Mouse (Mus musculus): Measurements from ENCODE around the gene Flii. TPM values are rescaled to one million over a fixed set of nuclear protein-coding genes. Genes with fewer than 3 reads are reported as not detected.

The Flii gene
- 68.5 and 68.8 TPM in 2 replicates for polyA plus RNA-seq (2012; ENCODE audit: insufficient read depth, insufficient read length, missing spikeins)

- peak within 1 kb of the TSS; percentile 95 for H3K4me3 ChIP-seq (ENCODE audit: insufficient read depth, low read depth, low read length)
Measured at GRCm38 (mm10) chr11:60726601-60727391, at the start of gene Flii. Flii (minus strand) TSS chr11:60727263.

DNA sequence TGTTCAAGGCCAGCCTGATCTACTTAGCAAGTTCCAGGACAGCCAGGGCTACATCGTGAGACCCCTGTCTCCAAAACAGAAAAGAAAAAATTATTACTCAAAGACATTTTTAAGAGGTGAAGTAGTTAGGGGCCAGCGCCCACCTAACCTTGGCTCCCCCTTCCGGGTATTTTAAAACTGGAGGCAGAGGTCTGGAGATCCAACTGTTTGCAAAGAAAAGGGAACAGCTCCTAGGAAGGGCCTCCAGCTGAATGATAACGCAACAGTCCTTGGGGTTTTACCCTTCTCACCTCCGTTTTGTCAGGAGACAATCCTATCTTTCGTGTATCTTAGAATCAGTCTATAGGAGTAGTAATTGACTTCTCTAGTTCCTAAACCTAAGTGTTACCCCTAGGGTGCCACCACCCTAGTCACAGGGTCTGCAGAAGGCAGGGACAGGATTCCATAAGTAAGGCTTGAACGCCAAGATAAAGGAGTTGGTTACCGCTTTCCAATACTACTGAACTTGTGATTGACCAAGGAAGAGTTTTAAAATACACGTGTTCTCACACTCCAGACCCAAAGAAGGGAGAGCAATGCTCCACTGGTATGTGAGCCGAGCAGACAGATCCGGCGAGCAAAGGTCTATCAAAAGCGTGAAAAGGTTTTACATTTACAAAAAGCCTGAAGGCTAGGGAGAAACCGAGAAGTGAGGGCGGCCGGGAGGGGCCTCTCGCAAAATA lies 49.2 kb upstream of the Flii start:
- Histone ChIP-seq H3K4me1 (ENCODE audit: control insufficient read depth, insufficient read depth, insufficient read length, low read length) (peaks cover 33% of the 10 kb centered on the region), H3K4me3 (ENCODE audit: insufficient read depth, low read depth, low read length) (peak overlapping the region; percentile 85), H3K27ac (replicated peaks; ENCODE audit: low read depth, low read length) (peak overlapping the region; percentile 76)

More at GRCm38 (mm10) chr11:60726601-60727391, at the start of gene Flii:
- peak within 1 kb of the TSS; percentile 96 for H3K27ac ChIP-seq (replicated peaks; ENCODE audit: low read depth, low read length)
- H3K4me1 ChIP-seq (ENCODE audit: control insufficient read depth, insufficient read depth, insufficient read length, low read length) = peaks cover 6% of the 10 kb centered on the region

GRCm38 (mm10) chr11:60775578-60775977 lies 48.5 kb upstream of the Flii start:
- H3K4me1 ChIP-seq (ENCODE audit: control insufficient read depth, insufficient read depth, insufficient read length, low read length) = peaks cover 26% of the 10 kb centered on the region
- H3K27ac ChIP-seq (replicated peaks; ENCODE audit: low read depth, low read length) = no peak overlapping the region
- no peak overlapping the region for H3K4me3 ChIP-seq (ENCODE audit: insufficient read depth, low read depth, low read length)

- peaks cover 19% of the 10 kb centered on the region for H3K4me1 ChIP-seq (ENCODE audit: control insufficient read depth, insufficient read depth, insufficient read length, low read length)
- H3K27ac ChIP-seq (replicated peaks; ENCODE audit: low read depth, low read length) = no peak overlapping the region; the same call in 1 of the 2 replicates
- no peak overlapping the region for H3K4me3 ChIP-seq (ENCODE audit: insufficient read depth, low read depth, low read length)
Measured at GRCm38 (mm10) chr11:60774841-60775240, 47.8 kb upstream of the Flii start.

GRCm38 (mm10) chr11:60774158-60774689 lies 47.2 kb upstream of the Flii start:
- Histone ChIP-seq H3K27ac (replicated peaks; ENCODE audit: low read depth, low read length) (no peak overlapping the region), H3K4me1 (ENCODE audit: control insufficient read depth, insufficient read depth, insufficient read length, low read length) (peaks cover 13% of the 10 kb centered on the region), H3K4me3 (ENCODE audit: insufficient read depth, low read depth, low read length) (no peak overlapping the region)

DNA sequence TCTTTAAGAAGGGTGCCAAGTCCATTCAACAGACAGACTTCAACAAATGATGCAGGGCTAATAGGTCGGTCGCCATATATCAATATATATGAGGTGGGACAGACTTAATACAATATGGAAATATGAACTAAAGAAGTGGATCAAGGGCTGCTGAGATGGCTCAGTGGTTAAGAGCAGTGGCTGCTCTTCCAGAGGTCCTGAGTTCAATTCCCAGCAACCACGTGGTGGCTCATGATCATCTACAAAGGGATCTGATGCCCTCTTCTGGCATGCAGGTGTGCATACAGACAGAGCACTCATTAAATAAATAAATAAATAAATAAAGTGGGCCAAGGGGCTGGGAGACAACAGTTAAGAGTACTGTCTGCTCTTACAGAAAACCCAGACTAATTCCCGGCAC lies 45.1 kb upstream of the Flii start:
- H3K27ac ChIP-seq (replicated peaks; ENCODE audit: low read depth, low read length) = no peak overlapping the region
- H3K4me1 ChIP-seq (ENCODE audit: control insufficient read depth, insufficient read depth, insufficient read length, low read length) = no peaks in the 10 kb centered on the region
- no peak overlapping the region for H3K4me3 ChIP-seq (ENCODE audit: insufficient read depth, low read depth, low read length)

GRCm38 (mm10) chr11:60770776-60771175 lies 43.7 kb upstream of the Flii start:
- H3K4me3 ChIP-seq (ENCODE audit: insufficient read depth, low read depth, low read length) = no peak overlapping the region
- no peak overlapping the region for H3K27ac ChIP-seq (replicated peaks; ENCODE audit: low read depth, low read length)
- no peaks in the 10 kb centered on the region for H3K4me1 ChIP-seq (ENCODE audit: control insufficient read depth, insufficient read depth, insufficient read length, low read length)

- Histone ChIP-seq H3K4me3 (ENCODE audit: insufficient read depth, low read depth, low read length) (no peak overlapping the region), H3K27ac (replicated peaks; ENCODE audit: low read depth, low read length) (no peak overlapping the region), H3K4me1 (ENCODE audit: control insufficient read depth, insufficient read depth, insufficient read length, low read length) (no peaks in the 10 kb centered on the region)
Measured at GRCm38 (mm10) chr11:60769322-60769721, 42.3 kb upstream of the Flii start.

GRCm38 (mm10) chr11:60766969-60767368 lies 39.9 kb upstream of the Flii start:
- no peak overlapping the region for H3K4me3 ChIP-seq (ENCODE audit: insufficient read depth, low read depth, low read length)
- H3K27ac ChIP-seq (replicated peaks; ENCODE audit: low read depth, low read length) = no peak overlapping the region
- no peaks in the 10 kb centered on the region for H3K4me1 ChIP-seq (ENCODE audit: control insufficient read depth, insufficient read depth, insufficient read length, low read length)

GRCm38 (mm10) chr11:60761681-60762080 lies 34.6 kb upstream of the Flii start:
- Histone ChIP-seq H3K27ac (replicated peaks; ENCODE audit: low read depth, low read length) (no peak overlapping the region), H3K4me1 (ENCODE audit: control insufficient read depth, insufficient read depth, insufficient read length, low read length) (no peaks in the 10 kb centered on the region), H3K4me3 (ENCODE audit: insufficient read depth, low read depth, low read length) (no peak overlapping the region)

DNA sequence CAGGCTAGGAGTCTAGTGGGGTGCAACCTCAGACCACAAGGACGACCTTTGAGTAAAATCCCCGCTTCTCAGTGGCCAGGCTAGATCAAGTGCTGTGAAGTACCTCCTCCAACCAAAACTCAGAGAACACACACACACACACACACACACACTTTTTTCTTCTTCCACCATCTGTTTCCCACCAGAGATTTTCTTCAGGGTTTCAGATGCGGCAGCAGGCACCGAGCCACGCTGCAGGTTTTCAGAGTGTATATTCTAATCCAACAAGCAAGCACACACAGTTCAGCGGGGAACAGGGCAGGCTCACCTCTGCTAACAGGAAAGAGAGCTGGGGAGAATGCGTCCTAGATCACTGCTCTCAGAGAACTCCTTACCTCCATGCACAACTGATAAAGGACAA lies 28.5 kb upstream of the Flii start:
- no peaks in the 10 kb centered on the region for H3K4me1 ChIP-seq (ENCODE audit: control insufficient read depth, insufficient read depth, insufficient read length, low read length)
- H3K27ac ChIP-seq (replicated peaks; ENCODE audit: low read depth, low read length) = no peak overlapping the region
- H3K4me3 ChIP-seq (ENCODE audit: insufficient read depth, low read depth, low read length) = no peak overlapping the region

DNA sequence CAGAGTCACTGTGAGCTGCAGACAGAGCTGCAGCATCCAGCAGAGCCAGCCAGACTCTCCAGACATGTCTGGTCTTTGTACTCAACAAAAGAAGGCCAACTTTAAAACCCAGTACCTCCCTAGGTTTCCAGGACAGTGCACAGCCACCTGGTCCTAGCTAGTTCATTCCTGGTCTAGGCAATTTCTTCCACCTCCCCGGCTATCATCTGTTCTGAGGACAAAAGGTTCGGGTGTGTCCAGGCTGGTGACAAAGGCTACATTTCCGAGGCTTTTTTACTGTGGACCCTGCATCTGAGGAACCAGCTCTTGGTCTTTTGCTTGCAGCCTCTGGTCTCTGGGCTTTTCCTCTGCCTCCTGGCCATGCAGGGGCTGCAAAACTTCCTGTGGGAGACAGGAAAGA lies 13.3 kb upstream of the Flii start:
- H3K4me3 ChIP-seq (ENCODE audit: insufficient read depth, low read depth, low read length) = no peak overlapping the region
- no peak overlapping the region for H3K27ac ChIP-seq (replicated peaks; ENCODE audit: low read depth, low read length)
- peaks cover 2% of the 10 kb centered on the region; the same call in 1 of the 2 replicates for H3K4me1 ChIP-seq (ENCODE audit: control insufficient read depth, insufficient read depth, insufficient read length, low read length)

GRCm38 (mm10) chr11:60737450-60737849 lies 10.4 kb upstream of the Flii start:
- no peak overlapping the region for H3K27ac ChIP-seq (replicated peaks; ENCODE audit: low read depth, low read length)
- peaks cover 2% of the 10 kb centered on the region; the same call in 1 of the 2 replicates for H3K4me1 ChIP-seq (ENCODE audit: control insufficient read depth, insufficient read depth, insufficient read length, low read length)
- H3K4me3 ChIP-seq (ENCODE audit: insufficient read depth, low read depth, low read length) = no peak overlapping the region

GRCm38 (mm10) chr11:60736491-60736890 lies 9.4 kb upstream of the Flii start:
- peaks cover 2% of the 10 kb centered on the region; the same call in 1 of the 2 replicates for H3K4me1 ChIP-seq (ENCODE audit: control insufficient read depth, insufficient read depth, insufficient read length, low read length)
- H3K4me3 ChIP-seq (ENCODE audit: insufficient read depth, low read depth, low read length) = no peak overlapping the region
- no peak overlapping the region for H3K27ac ChIP-seq (replicated peaks; ENCODE audit: low read depth, low read length)

GRCm38 (mm10) chr11:60735191-60735590 lies 8.1 kb upstream of the Flii start:
- Histone ChIP-seq H3K4me1 (ENCODE audit: control insufficient read depth, insufficient read depth, insufficient read length, low read length) (peaks cover 2% of the 10 kb centered on the region), H3K27ac (replicated peaks; ENCODE audit: low read depth, low read length) (no peak overlapping the region), H3K4me3 (ENCODE audit: insufficient read depth, low read depth, low read length) (no peak overlapping the region)
